Mouse (Mus musculus) megakaryocyte, embryonic 14.5 days (primary cell): ENCODE data around the gene Atp1b2.

Experiments used
- FLI1 ChIP-seq: IDR thresholded peaks from 2 replicates; pipeline ENCODE4 v1.6.1; 2012; ENCODE audit warnings: low read length, inconsistent platforms, mixed read lengths
- GATA1 ChIP-seq: IDR thresholded peaks from 3 replicates; pipeline ENCODE4 v1.6.1; 2012; ENCODE audit warnings: mixed read lengths, low read length, inconsistent platforms, borderline replicate concordance

GRCm38 (mm10) chr11:69578301-69578700 is 27.4 kb downstream of the Atp1b2 start:
- no peak for TF ChIP-seq GATA1
- TF ChIP-seq FLI1, result no peak
